Mouse (Mus musculus) forebrain, postnatal 0 days (tissue): ENCODE results near the gene Ccl9. TPM values are rescaled to one million over a fixed set of nuclear protein-coding genes. Genes with fewer than 3 reads are reported as not detected.
A peak's percentile ranks its signal among the peaks of the same experiment; 100 is the strongest.

ENCODE experiments used
- ATAC-seq: fragments of 200-750 bp; cut with Nextera tagmentation; 2 replicates; pipeline ENCODE4 v1.8.0; 2017; ENCODE audit warnings: mild to moderate bottlenecking, moderate library complexity
- DNase-seq: peaks from one replicate; pipeline ENCODE4 v3.0.0-alpha.2; 2015
- H3K27ac ChIP-seq: fragments of 300-500 bp; sonication (generic); 2 replicates; pipeline ENCODE4 v1.5.1; 2014; ENCODE audit warnings: low read depth, mild to moderate bottlenecking, antibody characterized with exemption, low read length, moderate library complexity, mixed read lengths
- H3K27me3 ChIP-seq: fragments of 300-500 bp; sonication (generic); 2 replicates; pipeline ENCODE4 v1.6.1; 2014; ENCODE audit warnings: mild to moderate bottlenecking, low read length, mixed read lengths; ENCODE audit not compliant: insufficient read depth
- H3K36me3 ChIP-seq: fragments of 300-500 bp; sonication (generic); 2 replicates; pipeline ENCODE4 v1.6.1; 2014; ENCODE audit warnings: mild to moderate bottlenecking, moderate library complexity; ENCODE audit not compliant: insufficient read depth
- H3K4me1 ChIP-seq: fragments of 300-500 bp; sonication (generic); 2 replicates; pipeline ENCODE4 v1.6.1; 2014; ENCODE audit warnings: antibody characterized with exemption; ENCODE audit not compliant: insufficient read depth
- H3K4me2 ChIP-seq: fragments of 300-500 bp; sonication (generic); 2 replicates; pipeline ENCODE4 v1.6.1; 2014; ENCODE audit warnings: low read depth, mild to moderate bottlenecking, moderate library complexity
- H3K4me3 ChIP-seq: fragments of 300-500 bp; sonication (generic); 2 replicates; pipeline ENCODE4 v1.5.1; 2014; ENCODE audit warnings: low read depth, low read length, mixed read lengths
- H3K9ac ChIP-seq: fragments of 300-500 bp; sonication (generic); 2 replicates; pipeline ENCODE4 v1.6.1; 2014; ENCODE audit warnings: mild to moderate bottlenecking
- H3K9me3 ChIP-seq: fragments of 300-500 bp; sonication (generic); 2 replicates; pipeline ENCODE4 v1.6.1; 2016; ENCODE audit warnings: low read length
- CTCF ChIP-seq: sonication (generic); IDR thresholded peaks from 2 replicates; pipeline ENCODE4 v1.5.1; 2016; ENCODE audit warnings: antibody characterized with exemption, control low read depth, low read depth
- WGBS: fragments of 180-500 bp; shearing (Covaris S2); extraction: QIAGEN DNeasy Blood & Tissue Kit; methylation state at CpG from one replicate; pipeline ENCODE4 v1.1.7; 2014; 5-methylcytosine and 5-hydroxymethylcytosine counted together
- polyA plus RNA-seq: library from polyadenylated mRNA; unstranded; fragments of >200 nt; fragmentation: Nextera tagmentation; extraction: Ambion mirVana; gene quantifications from 2 replicates; pipeline ENCODE4 v1.2.1, GENCODE M21; 2015
- total RNA-seq: library from RNA; depleted of rRNA; stranded (reverse); fragments of >200 nt; gene quantifications from 2 replicates; pipeline ENCODE4 v1.2.3, GENCODE M21; 2014; rRNA removed

The Ccl9 gene
- total and polyA plus RNA-seq, 2 experiments from 2014 or later = 1.8 to 2.5 TPM

DNA sequence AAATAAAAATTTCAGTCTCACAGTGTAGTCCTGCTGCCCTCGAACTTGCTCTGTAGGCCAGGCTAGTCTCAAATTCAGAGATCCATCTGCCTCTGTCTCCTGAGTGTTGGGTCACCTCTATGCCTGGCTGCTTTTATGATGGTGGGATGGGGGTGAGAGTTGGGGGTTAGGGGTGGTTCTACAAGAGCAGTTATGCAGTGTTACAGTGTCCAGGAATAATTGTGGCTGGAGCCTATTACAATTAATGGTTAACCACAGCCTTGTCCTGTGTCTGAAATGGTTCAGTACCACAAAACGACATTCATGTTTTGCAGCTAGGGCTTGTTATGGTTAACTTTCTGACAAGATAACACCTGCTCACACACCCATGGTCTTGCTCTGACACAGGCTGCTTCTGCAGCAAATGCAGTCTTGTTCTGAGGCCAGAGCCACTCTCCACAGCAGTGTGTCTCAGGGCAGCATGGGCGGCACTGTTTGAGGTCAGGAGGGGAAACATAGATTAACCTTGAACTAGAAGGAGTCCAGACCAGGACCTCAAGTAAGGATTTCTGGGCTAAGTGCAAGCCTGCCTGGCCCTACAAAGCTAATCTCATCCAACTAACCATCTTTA is 39.6 kb downstream of the Ccl9 start:
- 86% methylated on average over 3 of the region's 3 CpGs for WGBS
- H3K4me2 ChIP-seq = no peak overlapping the region
- H3K9me3 ChIP-seq = no peaks in the 10 kb centered on the region
- no peak for TF ChIP-seq CTCF
- H3K4me3 ChIP-seq = no peak overlapping the region
- no peaks in the 10 kb centered on the region for H3K27me3 ChIP-seq
- no peak overlapping the region for H3K27ac ChIP-seq
- no peaks in the 10 kb centered on the region for H3K36me3 ChIP-seq
- H3K9ac ChIP-seq = no peak overlapping the region
- no peak for ATAC-seq
- DNase-seq = no peak
- H3K4me1 ChIP-seq = 0 out of 2 replicates have a peak, but pooled peaks cover 2% of the 10 kb centered on the region

DNA sequence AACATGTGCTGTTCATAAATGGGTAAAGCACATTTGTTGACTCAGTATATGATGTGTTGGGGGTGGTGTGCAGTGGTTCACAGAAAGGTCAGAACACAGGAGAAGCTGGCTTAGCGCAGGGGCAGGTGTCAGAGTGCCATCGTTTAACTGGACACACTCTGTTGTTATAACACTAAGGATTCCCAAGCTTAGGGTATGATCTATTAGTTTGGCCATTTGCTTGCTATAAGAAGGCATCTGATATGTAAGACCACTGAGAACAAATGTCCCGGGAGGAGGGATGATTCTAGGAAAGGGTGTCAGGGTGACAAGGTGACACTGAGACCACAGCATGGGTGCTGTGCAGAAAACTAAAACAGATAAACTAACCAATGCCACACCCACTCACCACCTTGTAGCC is 41.6 kb downstream of the Ccl9 start:
- Histone ChIP-seq H3K4me1 (0 out of 2 replicates have a peak, but pooled peaks cover 2% of the 10 kb centered on the region), H3K9ac (no peak overlapping the region), H3K9me3 (no peaks in the 10 kb centered on the region), H3K27me3 (no peaks in the 10 kb centered on the region), H3K36me3 (no peaks in the 10 kb centered on the region), H3K27ac (no peak overlapping the region), H3K4me2 (no peak overlapping the region), H3K4me3 (no peak overlapping the region)
- WGBS = 89% methylated on average over 3 of the region's 3 CpGs
- ATAC-seq = no peak
- no peak for TF ChIP-seq CTCF
- DNase-seq = no peak

DNA sequence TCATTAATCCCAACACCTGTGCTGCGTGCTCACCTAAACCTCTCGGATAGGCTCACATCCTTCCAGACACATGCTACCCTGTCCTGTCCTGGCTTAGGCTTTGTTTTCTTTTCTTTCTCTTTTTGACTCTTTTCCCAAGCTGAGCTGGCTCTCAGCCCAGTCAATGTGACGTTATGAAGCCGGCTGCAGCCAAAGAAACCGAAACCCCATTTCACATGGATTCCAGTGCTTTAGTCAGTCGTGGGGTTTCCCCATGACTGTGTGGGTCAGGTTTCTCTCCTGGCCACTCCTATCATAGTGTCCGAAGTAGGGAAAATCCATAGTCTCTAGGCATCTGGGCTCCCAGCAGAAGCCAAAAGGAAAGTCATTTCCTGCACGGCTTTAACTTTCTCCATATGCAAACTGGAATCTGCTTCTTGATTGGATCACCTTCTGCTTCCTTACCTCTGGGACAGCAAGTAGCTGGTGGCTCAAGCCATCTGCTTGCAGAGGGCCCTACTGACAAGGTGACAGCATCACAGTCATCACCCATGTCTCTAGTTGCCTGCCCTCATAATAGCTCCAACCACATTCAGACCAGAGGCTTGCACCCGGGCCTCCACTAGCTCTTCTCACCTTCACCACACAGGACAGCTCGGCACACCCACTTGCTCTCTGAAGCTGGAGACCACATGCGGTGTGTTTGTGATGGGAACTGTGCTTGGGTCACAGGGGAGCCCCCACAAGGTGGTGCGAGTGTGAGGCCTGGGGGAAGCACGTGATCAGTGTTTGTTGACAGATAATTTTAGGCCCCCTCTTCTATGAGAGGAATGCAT is 43.6 kb downstream of the Ccl9 start:
- no peak overlapping the region for H3K9ac ChIP-seq
- ATAC-seq = peak; percentile 29; the same call in 1 of the 2 replicates

DNA sequence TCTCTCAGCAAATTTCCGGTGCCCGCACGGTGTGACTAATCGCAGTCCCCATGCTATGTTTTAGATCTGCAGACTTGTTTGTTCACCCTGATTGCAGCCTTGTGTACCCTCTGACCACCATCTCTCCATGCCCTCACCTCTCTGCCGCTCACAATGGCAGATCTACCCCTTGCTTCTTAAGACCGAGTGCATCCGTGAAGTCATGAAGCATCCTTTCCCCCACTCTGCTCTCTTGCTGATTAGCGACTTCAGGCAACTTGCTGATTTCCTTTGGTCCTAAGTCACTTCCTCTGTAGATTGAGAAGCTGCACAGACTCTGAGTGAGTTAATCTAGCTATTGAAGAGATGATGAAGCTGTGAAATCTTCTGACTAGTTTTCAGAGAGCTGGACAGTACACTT is 44.3 kb downstream of the Ccl9 start:
- no peaks in the 10 kb centered on the region for H3K36me3 ChIP-seq
- H3K4me3 ChIP-seq = no peak overlapping the region
- H3K9ac ChIP-seq = no peak overlapping the region
- H3K9me3 ChIP-seq = no peaks in the 10 kb centered on the region
- 78% methylated on average over 8 of the region's 8 CpGs for WGBS
- H3K4me2 ChIP-seq = peak overlapping the region; percentile 23; the same call in 1 of the 2 replicates
- no peak for TF ChIP-seq CTCF
- ATAC-seq (no peak), DNase-seq (no peak)
- no peak overlapping the region for H3K27ac ChIP-seq
- H3K4me1 ChIP-seq = 0 out of 2 replicates have a peak, but pooled peaks cover 2% of the 10 kb centered on the region
- H3K27me3 ChIP-seq = no peaks in the 10 kb centered on the region

More for the DNA sequence above, 43.6 kb downstream of the Ccl9 start:
- Histone ChIP-seq H3K4me3 (no peak overlapping the region), H3K4me2 (peak overlapping the region; percentile 23), H3K9me3 (no peaks in the 10 kb centered on the region), H3K4me1 (0 out of 2 replicates have a peak, but pooled peaks cover 2% of the 10 kb centered on the region), H3K27ac (no peak overlapping the region), H3K36me3 (no peaks in the 10 kb centered on the region), H3K27me3 (no peaks in the 10 kb centered on the region)
- no peak for TF ChIP-seq CTCF
- DNase-seq = peak; percentile 82
- 41% methylated on average over 13 of the region's 13 CpGs for WGBS

DNA sequence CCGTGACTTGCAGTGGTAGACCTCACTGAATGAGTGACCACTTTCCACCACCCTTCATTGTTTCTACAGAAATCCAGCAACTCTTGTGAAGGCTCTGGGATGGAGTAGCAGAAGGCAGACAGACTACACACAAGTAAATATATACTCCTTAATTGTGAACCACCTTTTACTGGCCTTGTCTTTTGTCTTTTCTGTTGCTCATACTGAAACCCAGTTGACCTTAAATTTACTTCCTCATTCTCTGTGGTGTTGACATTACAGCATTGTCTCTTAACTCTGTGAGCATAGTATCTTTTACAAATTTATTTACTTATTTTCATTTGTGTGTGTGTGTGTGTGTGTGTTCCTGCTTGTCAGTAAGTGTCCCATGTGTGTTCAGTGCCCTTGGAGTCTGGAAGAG is 45.2 kb downstream of the Ccl9 start:
- no peak for TF ChIP-seq CTCF
- no peaks in the 10 kb centered on the region for H3K36me3 ChIP-seq
- 0 out of 2 replicates have a peak, but pooled peaks cover 2% of the 10 kb centered on the region for H3K4me1 ChIP-seq
- H3K9ac ChIP-seq = no peak overlapping the region
- H3K4me3 ChIP-seq = no peak overlapping the region
- no peak overlapping the region for H3K4me2 ChIP-seq
- H3K9me3 ChIP-seq = no peaks in the 10 kb centered on the region
- no peak overlapping the region for H3K27ac ChIP-seq
- WGBS = 97% methylated on average over 1 of the region's 1 CpGs
- DNase-seq (no peak), ATAC-seq (no peak)
- H3K27me3 ChIP-seq = no peaks in the 10 kb centered on the region

DNA sequence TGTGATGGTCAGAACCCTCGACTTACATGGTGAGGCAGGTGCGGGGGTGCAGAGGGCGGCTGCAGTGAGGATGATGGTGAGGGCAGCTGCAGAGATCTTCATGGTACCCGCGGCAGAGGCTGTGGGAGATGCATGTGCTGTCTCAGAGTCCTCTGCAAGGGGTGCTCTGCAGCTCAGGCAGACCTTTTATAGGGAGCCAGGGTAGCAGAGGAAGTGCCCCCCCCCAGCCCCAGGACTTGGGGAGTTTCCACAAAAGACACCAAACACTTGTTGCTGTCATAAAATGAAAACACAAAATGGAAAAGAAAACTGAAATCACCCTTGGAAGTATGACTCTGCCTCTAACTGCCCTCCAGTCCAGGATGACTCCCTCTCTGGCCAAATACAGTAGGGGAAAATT is 48.1 kb downstream of the Ccl9 start, which contains the start of gene Ccl5:
TSS of gene Ccl5 (minus strand) at position 159 of the 400 bp plus-strand sequence.
- 0 out of 2 replicates have a peak, but pooled peaks cover 2% of the 10 kb centered on the region for H3K4me1 ChIP-seq
- no peak within 1 kb of the TSS for H3K4me2 ChIP-seq
- no peak within 1 kb of the TSS for H3K27ac ChIP-seq
- WGBS = 88% methylated on average over 5 of the region's 5 CpGs
- H3K4me3 ChIP-seq = no peak within 1 kb of the TSS
- ATAC-seq (no peak), DNase-seq (no peak)
- no peak within 1 kb of the TSS for H3K9ac ChIP-seq
- no peaks in the 10 kb centered on the region for H3K9me3 ChIP-seq
- no peak for TF ChIP-seq CTCF
- no peaks in the 10 kb centered on the region for H3K36me3 ChIP-seq
- no peaks in the 10 kb centered on the region for H3K27me3 ChIP-seq

DNA sequence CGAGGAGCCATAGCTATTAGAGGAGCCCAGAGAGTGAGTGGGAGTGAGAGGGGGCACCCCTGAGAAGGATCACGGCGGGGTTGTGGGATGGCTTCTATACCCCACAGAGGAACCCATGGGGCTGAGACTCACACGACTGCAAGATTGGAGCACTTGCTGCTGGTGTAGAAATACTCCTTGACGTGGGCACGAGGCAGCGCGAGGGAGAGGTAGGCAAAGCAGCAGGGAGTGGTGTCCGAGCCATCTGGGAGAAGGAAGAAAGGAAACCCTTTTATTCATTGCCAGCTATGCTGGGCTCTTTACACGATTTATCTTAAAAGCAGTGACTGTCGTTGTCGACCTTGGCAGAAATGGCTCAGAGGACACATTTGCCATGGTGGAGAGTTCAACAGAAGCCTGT is 49.4 kb downstream of the Ccl9 start:
- H3K9ac ChIP-seq = no peak overlapping the region
- ATAC-seq = no peak
- no peaks in the 10 kb centered on the region for H3K36me3 ChIP-seq
- TF ChIP-seq CTCF = no peak
- H3K27ac ChIP-seq = no peak overlapping the region
- H3K9me3 ChIP-seq = no peaks in the 10 kb centered on the region
- no peak overlapping the region for H3K4me2 ChIP-seq
- H3K4me1 ChIP-seq = no peaks in the 10 kb centered on the region
- 70% methylated on average over 12 of the region's 12 CpGs for WGBS
- no peak overlapping the region for H3K4me3 ChIP-seq
- H3K27me3 ChIP-seq = no peaks in the 10 kb centered on the region
- no peak for DNase-seq

Other genes starting within 250 kb of the Ccl9 start
- gene Rasl10b, start 169.5 kb downstream of the Ccl9 start, total RNA-seq = 99.0 and 107 TPM in 2 replicates
- 38.4 and 38.6 TPM in 2 replicates for gene Rasl10b, start 169.5 kb downstream of the Ccl9 start, polyA plus RNA-seq
- gene Gas2l2, start 149.2 kb downstream of the Ccl9 start, total RNA-seq = 1.2 and 1.3 TPM in 2 replicates
- gene Gas2l2, start 149.2 kb downstream of the Ccl9 start, polyA plus RNA-seq = 0.50 and 0.98 TPM in 2 replicates
- gene 1700020L24Rik, start 141.0 kb downstream of the Ccl9 start, total RNA-seq = 0.24 and 0.77 TPM in 2 replicates
- gene 1700020L24Rik, start 141.0 kb downstream of the Ccl9 start, polyA plus RNA-seq = 0.40 and 0.63 TPM in 2 replicates
- 2.5 and 5.6 TPM in 2 replicates for gene Mmp28, start 115.6 kb downstream of the Ccl9 start, total RNA-seq
- 0.97 and 1.1 TPM in 2 replicates for gene Mmp28, start 115.6 kb downstream of the Ccl9 start, polyA plus RNA-seq
- gene Taf15, start 105.5 kb downstream of the Ccl9 start, total RNA-seq = 16.5 and 27.8 TPM in 2 replicates
- 4.2 and 10.5 TPM in 2 replicates for gene Taf15, start 105.5 kb downstream of the Ccl9 start, polyA plus RNA-seq
- gene Heatr9, start 56.5 kb downstream of the Ccl9 start, total RNA-seq = not detected in 2 replicates
- not detected in 2 replicates for gene Heatr9, start 56.5 kb downstream of the Ccl9 start, polyA plus RNA-seq
- gene Ccl5, start 48.1 kb downstream of the Ccl9 start, total RNA-seq = not detected in 2 replicates
- gene Ccl5, start 48.1 kb downstream of the Ccl9 start, polyA plus RNA-seq = 0.98 and 1.1 TPM in 2 replicates
- gene Ccl6, start 14.5 kb upstream of the Ccl9 start, total RNA-seq = 0.77 and 5.0 TPM in 2 replicates
- 3.5 and 3.7 TPM in 2 replicates for gene Ccl6, start 14.5 kb upstream of the Ccl9 start, polyA plus RNA-seq
- not detected in 2 replicates for gene Rpl9-ps1, start 67.0 kb upstream of the Ccl9 start, total RNA-seq
- gene Rpl9-ps1, start 67.0 kb upstream of the Ccl9 start, polyA plus RNA-seq = not detected in 2 replicates
- 0.62 and 1.6 TPM in 2 replicates for gene Ccl3, start 70.7 kb upstream of the Ccl9 start, total RNA-seq
- gene Ccl3, start 70.7 kb upstream of the Ccl9 start, polyA plus RNA-seq = 1.0 and 1.9 TPM in 2 replicates
- gene Ccl4, start 83.9 kb upstream of the Ccl9 start, total RNA-seq = not detected in 2 replicates
- gene Ccl4, start 83.9 kb upstream of the Ccl9 start, polyA plus RNA-seq = 0.58 and 1.1 TPM in 2 replicates
- not detected in 2 replicates for gene Wfdc17, start 125.4 kb upstream of the Ccl9 start, total RNA-seq
- gene Wfdc17, start 125.4 kb upstream of the Ccl9 start, polyA plus RNA-seq = 0.69 TPM in 1 of 2 replicates, not detected in the other
- gene Wfdc18, start 130.4 kb upstream of the Ccl9 start, total RNA-seq = not detected in 2 replicates
- 1.2 and 2.4 TPM in 2 replicates for gene Wfdc18, start 130.4 kb upstream of the Ccl9 start, polyA plus RNA-seq
- gene Wfdc21, start 168.3 kb upstream of the Ccl9 start, total RNA-seq = not detected in 2 replicates
- 0.89 TPM in 1 of 2 replicates, not detected in the other for gene Wfdc21, start 168.3 kb upstream of the Ccl9 start, polyA plus RNA-seq
- gene Heatr6, start 175.1 kb upstream of the Ccl9 start, total RNA-seq = 27.6 and 29.5 TPM in 2 replicates
- gene Heatr6, start 175.1 kb upstream of the Ccl9 start, polyA plus RNA-seq = 14.0 and 22.2 TPM in 2 replicates